Mouse (Mus musculus) gonadal fat pad, adult 2 months (tissue): Measurements from ENCODE around the gene Grk2. TPM values are rescaled to one million over a fixed set of nuclear protein-coding genes. Genes with fewer than 3 reads are reported as not detected.
"Not testable (repeated sequence)": the region's sequence is repeated elsewhere in the genome, so short reads cannot be mapped to it uniquely, and the experiment has no call there.

ENCODE experiments used
- DNase-seq: peaks from one replicate; pipeline ENCODE4 v3.0.0-alpha.2; 2012; ENCODE audit warnings: low read depth
- polyA plus RNA-seq: library from polyadenylated mRNA; depleted of rRNA; stranded (reverse); fragments of >200 nt; gene quantifications from 2 replicates; pipeline ENCODE4 v1.2.3, GENCODE M21; 2012; rRNA removed

Gene Grk2
- polyA plus RNA-seq, 1 experiment = 79.1 TPM

- no peak for DNase-seq
Measured at GRCm38 (mm10) chr19:4270187-4270586, 35.8 kb downstream of the Grk2 start.

DNA sequence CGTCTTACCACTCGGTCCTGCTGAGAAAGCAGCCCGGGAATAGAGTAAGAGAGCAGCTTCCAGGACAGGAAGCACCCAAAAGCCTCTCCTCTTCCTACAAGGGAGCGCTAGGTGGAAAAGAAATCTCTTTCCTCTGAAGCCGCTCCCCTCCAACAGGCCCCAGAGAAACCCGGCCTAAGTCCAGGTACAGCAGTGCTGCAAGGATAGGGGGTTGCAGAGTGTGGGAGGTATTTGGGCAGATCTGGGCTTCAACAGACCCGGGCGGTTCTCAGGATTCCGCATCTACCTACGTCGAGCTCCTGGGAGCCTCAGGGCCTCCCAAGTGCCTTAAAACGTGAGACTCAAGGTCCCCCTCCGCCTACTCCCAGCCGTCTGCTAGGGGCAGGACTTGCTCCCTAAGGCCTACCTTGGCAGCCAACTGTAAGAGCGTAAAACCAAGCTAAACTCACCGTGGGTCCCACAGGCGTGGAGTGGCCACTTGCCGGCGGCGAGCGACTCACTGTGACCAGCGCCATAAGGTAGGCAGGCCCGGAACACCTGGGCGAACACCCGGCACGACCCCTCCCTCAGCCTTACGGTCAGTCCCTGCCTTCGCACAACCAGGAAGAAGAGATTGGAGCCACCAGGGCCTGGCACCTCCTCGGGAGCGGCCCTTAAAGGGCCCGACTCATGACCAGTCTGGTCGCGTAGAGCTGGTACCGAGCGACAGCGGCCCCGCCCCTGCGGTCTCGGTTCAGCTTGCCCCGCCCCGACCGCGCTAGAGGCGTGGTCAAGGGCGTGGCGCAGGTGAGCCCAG lies 37.3 kb downstream of the Grk2 start, which contains the start of gene Ssh3:
TSS of gene Ssh3 (minus strand) at position 615 of the 796 bp plus-strand sequence.
- peak; percentile 52 for DNase-seq

GRCm38 (mm10) chr19:4265956-4266355 lies 40.1 kb downstream of the Grk2 start:
- no peak for DNase-seq

- DNase-seq = no peak
Measured at GRCm38 (mm10) chr19:4264171-4264780, 41.7 kb downstream of the Grk2 start.

- no peak for DNase-seq
Measured at GRCm38 (mm10) chr19:4263702-4264101, 42.3 kb downstream of the Grk2 start.

- DNase-seq = no peak
Measured at GRCm38 (mm10) chr19:4262756-4263155, 43.3 kb downstream of the Grk2 start.

- no peak for DNase-seq
Measured at GRCm38 (mm10) chr19:4261038-4261698, 44.9 kb downstream of the Grk2 start.

DNA sequence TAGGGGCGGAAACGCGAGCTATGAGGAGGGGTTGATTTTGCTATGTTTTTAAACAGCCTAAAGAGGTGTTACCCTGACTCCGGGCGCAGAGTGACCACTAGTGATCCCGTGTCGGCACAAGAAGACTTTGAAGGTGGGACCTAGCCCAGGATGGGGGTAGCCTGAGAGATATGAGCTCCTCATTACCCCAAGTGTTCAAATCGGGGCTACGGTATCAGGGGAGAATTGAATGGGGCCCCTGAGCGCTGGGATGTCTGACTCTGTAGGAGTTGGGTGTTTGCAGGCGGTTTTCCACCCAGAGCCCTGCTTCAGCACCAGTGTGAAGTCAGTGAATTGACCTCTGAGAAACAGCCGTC lies 48.1 kb downstream of the Grk2 start:
- DNase-seq = no peak

- peak; percentile 36 for DNase-seq
Measured at GRCm38 (mm10) chr19:4257216-4257896, 48.7 kb downstream of the Grk2 start.

DNA sequence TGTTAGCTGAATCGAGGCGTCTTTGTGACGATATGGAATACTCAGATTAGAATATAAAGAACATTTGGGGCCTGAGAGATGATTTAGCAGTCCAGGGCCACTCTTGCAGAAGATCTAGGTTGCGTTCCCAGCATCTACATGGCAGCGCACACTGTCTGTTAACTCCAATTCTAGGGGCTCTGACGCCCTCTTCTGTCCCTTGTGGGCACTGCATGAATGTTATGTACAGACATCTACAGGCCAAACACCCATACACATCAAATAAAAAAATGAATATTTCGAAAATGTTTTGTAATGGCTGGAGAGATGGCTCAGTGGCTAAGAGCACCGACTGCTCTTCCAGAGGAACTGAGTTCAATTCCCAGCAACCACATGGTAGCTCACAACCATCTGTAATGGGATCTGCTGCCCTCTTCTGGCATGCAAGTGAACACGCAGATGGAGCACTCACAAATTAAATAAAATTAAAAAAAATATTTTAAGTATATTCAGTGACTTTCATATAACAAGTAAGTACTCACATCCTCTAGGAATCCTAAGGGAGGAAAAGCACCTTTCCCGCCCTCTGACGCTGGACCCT lies 50.3 kb downstream of the Grk2 start:
- DNase-seq = no peak

DNA sequence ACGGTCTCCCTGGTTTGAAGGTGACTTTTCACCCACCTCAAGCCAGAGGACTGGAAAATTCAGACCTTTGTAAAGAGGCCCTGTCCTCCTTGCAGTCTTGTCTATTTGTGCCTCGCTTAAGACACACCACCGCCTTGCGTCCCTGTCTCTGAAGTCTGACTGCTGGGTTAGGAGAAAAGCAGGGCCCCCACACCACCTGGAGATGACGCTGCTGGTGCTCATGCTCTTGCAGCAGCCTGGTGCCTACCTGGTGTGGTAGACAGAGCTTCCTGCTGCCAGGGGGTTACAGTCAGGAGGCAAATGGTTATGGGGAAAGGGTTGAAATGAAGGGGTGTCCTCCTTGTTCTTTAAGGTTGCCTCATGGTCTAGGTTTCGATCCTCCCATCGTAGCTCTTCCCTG lies 51.8 kb downstream of the Grk2 start:
- no peak for DNase-seq

- DNase-seq = not testable (repeated sequence)
Measured at GRCm38 (mm10) chr19:4248683-4249082, 57.3 kb downstream of the Grk2 start.

GRCm38 (mm10) chr19:4247010-4247409 lies 59.0 kb downstream of the Grk2 start:
- no peak for DNase-seq

- DNase-seq = no peak
Measured at GRCm38 (mm10) chr19:4244775-4245174, 61.2 kb downstream of the Grk2 start.

DNA sequence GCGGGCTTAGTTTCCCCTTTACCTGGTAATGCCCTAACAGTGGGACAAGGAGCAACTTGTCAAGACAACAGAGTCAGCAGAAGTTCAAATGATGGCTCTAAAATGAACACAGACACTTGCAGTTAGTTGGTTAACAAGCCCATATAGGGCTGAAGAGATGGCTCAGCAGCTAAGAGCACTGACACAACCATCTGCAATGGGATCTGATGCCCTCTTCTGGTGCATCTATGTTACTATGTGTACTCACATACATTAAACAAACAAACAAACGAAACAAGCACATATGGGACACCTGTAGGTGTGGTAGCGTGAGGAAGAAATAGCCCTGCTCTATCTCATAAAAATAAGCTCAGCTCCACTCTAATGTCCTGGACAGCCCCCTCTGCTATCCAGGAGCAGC lies 63.6 kb downstream of the Grk2 start:
- DNase-seq = no peak

- DNase-seq = no peak
Measured at GRCm38 (mm10) chr19:4240247-4240668, 65.8 kb downstream of the Grk2 start.

Other genes with a start within 250 kb of the Grk2 start
- gene Gstp3, start 246.7 kb downstream of the Grk2 start, polyA plus RNA-seq = 0.93 and 3.0 TPM in 2 replicates
- not detected in 2 replicates for gene Cabp2, start 224.6 kb downstream of the Grk2 start, polyA plus RNA-seq
- gene Cdk2ap2, start 209.0 kb downstream of the Grk2 start, polyA plus RNA-seq = 162 and 208 TPM in 2 replicates
- 68.4 and 81.9 TPM in 2 replicates for gene Pitpnm1, start 206.2 kb downstream of the Grk2 start, polyA plus RNA-seq
- gene Aip, start 180.4 kb downstream of the Grk2 start, polyA plus RNA-seq = 99.1 and 121 TPM in 2 replicates
- 0.20 and 0.39 TPM in 2 replicates for gene Gpr152, start 166.4 kb downstream of the Grk2 start, polyA plus RNA-seq
- gene Cabp4, start 162.2 kb downstream of the Grk2 start, polyA plus RNA-seq = 0.15 and 0.28 TPM in 2 replicates
- gene Coro1b, start 157.6 kb downstream of the Grk2 start, polyA plus RNA-seq = 251 and 287 TPM in 2 replicates
- 5.8 and 5.9 TPM in 2 replicates for gene Ptprcap, start 152.6 kb downstream of the Grk2 start, polyA plus RNA-seq
- gene Rps6kb2, start 142.9 kb downstream of the Grk2 start, polyA plus RNA-seq = 31.1 and 32.0 TPM in 2 replicates
- gene Carns1, start 130.7 kb downstream of the Grk2 start, polyA plus RNA-seq = 8.4 and 10.0 TPM in 2 replicates
- gene Tbc1d10c, start 114.9 kb downstream of the Grk2 start, polyA plus RNA-seq = 3.6 and 4.5 TPM in 2 replicates
- 570 and 585 TPM in 2 replicates for gene Ppp1ca, start 114.2 kb downstream of the Grk2 start, polyA plus RNA-seq
- gene Rad9a, start 104.6 kb downstream of the Grk2 start, polyA plus RNA-seq = 27.3 and 31.9 TPM in 2 replicates
- gene Clcf1, start 92.0 kb downstream of the Grk2 start, polyA plus RNA-seq = 6.6 and 7.9 TPM in 2 replicates
- gene AC109138.7, start 91.9 kb downstream of the Grk2 start, polyA plus RNA-seq = 1.2 TPM in 1 of 2 replicates, not detected in the other
- gene Pold4, start 74.3 kb downstream of the Grk2 start, polyA plus RNA-seq = 111 and 164 TPM in 2 replicates
- gene Ssh3, start 37.0 kb downstream of the Grk2 start, polyA plus RNA-seq = 87.3 and 91.4 TPM in 2 replicates
- gene Ankrd13d, start 23.1 kb downstream of the Grk2 start, polyA plus RNA-seq = 12.6 and 13.7 TPM in 2 replicates
- 119 and 122 TPM in 2 replicates for gene Kdm2a, start 92.1 kb upstream of the Grk2 start, polyA plus RNA-seq
- 18.6 and 26.0 TPM in 2 replicates for gene Rhod, start 133.2 kb upstream of the Grk2 start, polyA plus RNA-seq
- gene Syt12, start 171.2 kb upstream of the Grk2 start, polyA plus RNA-seq = 73.8 and 88.6 TPM in 2 replicates
- 6.5 and 11.0 TPM in 2 replicates for gene 2010003K11Rik, start 192.4 kb upstream of the Grk2 start, polyA plus RNA-seq
- gene Pcx, start 204.2 kb upstream of the Grk2 start, polyA plus RNA-seq = 249 and 264 TPM in 2 replicates